Comparison of ENCODE assay signal across 19 mouse cellular contexts in genomic region chrX:139537641-139538397, GRCm38 (mm10). TPM values are rescaled to one million over a fixed set of nuclear protein-coding genes. Genes with fewer than 3 reads are reported as not detected.
"Had no signal": no experiment of that assay in that cellular context is flagged by ENCODE, and none has a peak within 500 bp of the region (broad histone marks: within the 10 kb centered on the region; RNA-seq: fewer than 3 reads in every experiment).

No protein-coding gene starts in this region.

- H3K4me3 ChIP-seq: kidney, embryonic 15.5 days; limb, embryonic 10.5 days; limb, embryonic 13.5 days; midbrain, embryonic 12.5 days; midbrain, embryonic 15.5 days; neural tube, embryonic 12.5 days; neural tube, embryonic 15.5 days had no signal

- H3K4me1 ChIP-seq: kidney, embryonic 15.5 days; limb, embryonic 10.5 days; limb, embryonic 13.5 days; midbrain, embryonic 12.5 days; midbrain, embryonic 15.5 days; neural tube, embryonic 12.5 days; neural tube, embryonic 15.5 days had no signal

- ATAC-seq: lung, postnatal 0 days; midbrain, embryonic 15.5 days had no signal

- DNase-seq: kidney, adult 11 months; kidney, adult 8-10 months; kidney, postnatal 10 days; kidney, postnatal 4 days; lung, embryonic 14.5 days; retina, postnatal 1 day; right cerebral cortex, postnatal 25 days; spleen, adult 18-20 months; thymus, postnatal 25 days had no signal

- H3K27me3 ChIP-seq: neural tube, embryonic 12.5 days; neural tube, embryonic 15.5 days had no signal

- H3K9ac ChIP-seq: kidney, embryonic 15.5 days; limb, embryonic 13.5 days; lung, embryonic 14.5 days; midbrain, embryonic 12.5 days; midbrain, embryonic 15.5 days; neural tube, embryonic 12.5 days; neural tube, embryonic 15.5 days had no signal

- H3K9me3 ChIP-seq: kidney, embryonic 15.5 days; limb, embryonic 10.5 days; limb, embryonic 13.5 days; midbrain, embryonic 12.5 days; midbrain, embryonic 15.5 days; neural tube, embryonic 12.5 days; neural tube, embryonic 15.5 days had no signal

- H3K4me2 ChIP-seq: kidney, embryonic 15.5 days; limb, embryonic 13.5 days; lung, embryonic 14.5 days; midbrain, embryonic 12.5 days; midbrain, embryonic 15.5 days; neural tube, embryonic 12.5 days; neural tube, embryonic 15.5 days had no signal

- H3K36me3 ChIP-seq: kidney, embryonic 15.5 days; limb, embryonic 10.5 days; limb, embryonic 13.5 days; midbrain, embryonic 12.5 days; midbrain, embryonic 15.5 days; neural tube, embryonic 12.5 days; neural tube, embryonic 15.5 days had no signal

- H3K27ac ChIP-seq: kidney, embryonic 15.5 days; limb, embryonic 10.5 days; limb, embryonic 13.5 days; macrophage; midbrain, embryonic 12.5 days; midbrain, embryonic 15.5 days; neural tube, embryonic 12.5 days; neural tube, embryonic 15.5 days had no signal

RNA-seq across cellular contexts. Expression of gene D330045A20Rik, which starts 57.7 kb away (rescaled TPM):
- polyA plus RNA-seq: liver, adult 2 months had no signal
